Mouse (Mus musculus) embryonic fibroblast, embryonic 13.5 days (primary cell): Measurements from ENCODE around the gene Ccdc60. TPM values are rescaled to one million over a fixed set of nuclear protein-coding genes. Genes with fewer than 3 reads are reported as not detected.

Source experiments
- H3K27ac ChIP-seq: 2 replicates; pipeline ENCODE4 v1.5.1; 2012; ENCODE audit warnings: low read length, control low read depth, inconsistent platforms; ENCODE audit not compliant: insufficient read depth
- H3K4me1 ChIP-seq: 2 replicates; pipeline ENCODE4 v1.6.1; 2011; ENCODE audit warnings: low read length; ENCODE audit not compliant: control insufficient read depth, insufficient read depth
- H3K4me3 ChIP-seq: 2 replicates; pipeline ENCODE4 v1.5.1; 2011; ENCODE audit warnings: mild to moderate bottlenecking, control low read depth, low read length; ENCODE audit not compliant: insufficient read depth
- CTCF ChIP-seq: IDR thresholded peaks from 2 replicates; pipeline ENCODE4 v1.5.1; 2011; ENCODE audit warnings: mild to moderate bottlenecking, control low read depth, low read length, moderate library complexity, borderline replicate concordance; ENCODE audit not compliant: insufficient read depth
- POLR2A ChIP-seq: IDR thresholded peaks from 2 replicates; pipeline ENCODE4 v1.6.1; 2011; ENCODE audit warnings: low read depth, mild to moderate bottlenecking, control low read depth, low read length, moderate library complexity
- polyA plus RNA-seq: library from polyadenylated mRNA; stranded (reverse); fragments of >200 nt; gene quantifications from 2 replicates; pipeline ENCODE4 v1.2.4, GENCODE M21; 2011; ENCODE audit warnings: low read depth; ENCODE audit not compliant: missing spikeins, insufficient read length

The Ccdc60 gene
- polyA plus RNA-seq, 1 experiment: 0.18 TPM

- Histone ChIP-seq H3K4me3 (no peak overlapping the region), H3K4me1 (no peaks in the 10 kb centered on the region), H3K27ac (no peak overlapping the region)
- TF ChIP-seq CTCF: no peak
- TF ChIP-seq POLR2A: no peak
Measured at GRCm38 (mm10) chr5:116082241-116082900, 206.4 kb downstream of the Ccdc60 start.

GRCm38 (mm10) chr5:116081616-116082015, 207.2 kb downstream of the Ccdc60 start:
- H3K4me1 ChIP-seq: no peaks in the 10 kb centered on the region
- TF ChIP-seq CTCF (no peak), POLR2A (no peak)
- H3K27ac ChIP-seq: no peak overlapping the region
- no peak overlapping the region for H3K4me3 ChIP-seq

- Histone ChIP-seq H3K27ac (no peak overlapping the region), H3K4me3 (no peak overlapping the region), H3K4me1 (no peaks in the 10 kb centered on the region)
- TF ChIP-seq POLR2A (no peak), CTCF (no peak)
Measured at GRCm38 (mm10) chr5:116080736-116081135, 208.0 kb downstream of the Ccdc60 start.

Other genes with a start within 250 kb of the Ccdc60 start
- not detected in 2 replicates for gene Tmem233, start 205.7 kb downstream of the Ccdc60 start, polyA plus RNA-seq
- 46.5 and 59.1 TPM in 2 replicates for gene Hspb8, start 133.9 kb upstream of the Ccdc60 start, polyA plus RNA-seq